Mouse (Mus musculus): ENCODE data around the gene Rac2. TPM values are rescaled to one million over a fixed set of nuclear protein-coding genes. Genes with fewer than 3 reads are reported as not detected.
A peak's percentile ranks its signal among the peaks of the same experiment; 100 is the strongest.

Rac2 gene
- total RNA-seq, 2 experiments from 2014 or later, result 1.7 to 12.4 TPM

GRCm38 (mm10) chr15:78521331-78521730 is 51.3 kb downstream of the Rac2 start:
- DNase-seq, result no peak

GRCm38 (mm10) chr15:78520112-78520715 is 52.4 kb downstream of the Rac2 start:
- DNase-seq, result peak; percentile 35

GRCm38 (mm10) chr15:78518221-78518620 is 54.4 kb downstream of the Rac2 start:
- DNase-seq, result no peak

- DNase-seq, result no peak
Observed at GRCm38 (mm10) chr15:78515759-78516158, 56.8 kb downstream of the Rac2 start.

GRCm38 (mm10) chr15:78514393-78515146 is 58.0 kb downstream of the Rac2 start:
- DNase-seq, result peak; percentile 81

GRCm38 (mm10) chr15:78513019-78513418 is 59.6 kb downstream of the Rac2 start:
- DNase-seq, result no peak

- DNase-seq, result no peak
Observed at GRCm38 (mm10) chr15:78511951-78512350, 60.6 kb downstream of the Rac2 start.

- DNase-seq, result no peak
Observed at GRCm38 (mm10) chr15:78510736-78511135, 61.8 kb downstream of the Rac2 start.

- no peak for DNase-seq
Observed at GRCm38 (mm10) chr15:78510121-78510576, 62.4 kb downstream of the Rac2 start.

- DNase-seq, result no peak
Observed at GRCm38 (mm10) chr15:78509297-78509899, 63.2 kb downstream of the Rac2 start.

Other genes starting within 250 kb of the Rac2 start
- gene Csf2rb, start 247.0 kb downstream of the Rac2 start, total RNA-seq (2021), result 1 to 10 TPM; 4.0 to 4.4 TPM
- not detected for gene Tex33, start 176.9 kb downstream of the Rac2 start, total RNA-seq (2021)
- 10 to 100 TPM; 18.0 to 23.3 TPM for gene Tst, start 166.9 kb downstream of the Rac2 start, total RNA-seq (2021)
- gene Mpst, start 166.4 kb downstream of the Rac2 start, total RNA-seq (2021), result 10 to 100 TPM; 34.6 to 40.5 TPM
- gene Kctd17, start 144.2 kb downstream of the Rac2 start, total RNA-seq (2021), result 10 to 100 TPM; 48.7 to 62.2 TPM
- under 1 TPM in 1 of 2 experiments, not detected in 1; 0.38 TPM for gene Tmprss6, start 104.1 kb downstream of the Rac2 start, total RNA-seq (2021)
- gene Il2rb, start 77.5 kb downstream of the Rac2 start, total RNA-seq (2021), result under 1 TPM in 1 of 2 experiments, not detected in 1; 0.18 TPM
- 10 to 100 TPM; 53.5 to 58.3 TPM for gene C1qtnf6, start 41.4 kb downstream of the Rac2 start, total RNA-seq (2021)
- gene Sstr3, start 28.1 kb downstream of the Rac2 start, total RNA-seq (2021), result under 1 TPM in 1 of 2 experiments, not detected in 1; 0.40 TPM
- 1 to 10 TPM; 3.1 to 7.7 TPM for gene Cyth4, start 24.3 kb upstream of the Rac2 start, total RNA-seq (2021)
- gene Elfn2, start 146.0 kb upstream of the Rac2 start, total RNA-seq (2021), result under 1 TPM; 0.20 to 0.23 TPM
- 1 to 10 TPM; 7.9 to 9.5 TPM for gene Mfng, start 200.7 kb upstream of the Rac2 start, total RNA-seq (2021)
- gene Card10, start 230.3 kb upstream of the Rac2 start, total RNA-seq (2021), result 10 to 100 TPM in 1 of 2 experiments, 1 to 10 TPM in 1; 9.3 to 11.3 TPM